Mouse (Mus musculus) limb, embryonic 14.5 days (tissue): ENCODE results near the gene Hikeshi. TPM values are rescaled to one million over a fixed set of nuclear protein-coding genes. Genes with fewer than 3 reads are reported as not detected.

Experiments
- ATAC-seq: fragments of 200-750 bp; cut with Nextera tagmentation; 2 replicates; pipeline ENCODE4 v1.8.0; 2017; ENCODE audit warnings: low read depth, moderate number of reproducible peaks, moderate TSS enrichment; ENCODE audit not compliant: low FRiP score
- DNase-seq: peaks from one replicate; pipeline ENCODE4 v3.0.0-alpha.2; 2015; ENCODE audit warnings: low spot score
- H3K27ac ChIP-seq: fragments of 300-500 bp; sonication (generic); replicated peaks from 2 replicates; pipeline ENCODE4 v1.5.1; 2014; ENCODE audit warnings: low read depth, mild to moderate bottlenecking, low read length, moderate library complexity, mixed read lengths
- H3K27me3 ChIP-seq: fragments of 300-500 bp; sonication (generic); 2 replicates; pipeline ENCODE4 v1.6.1; 2014; ENCODE audit warnings: low read length, mixed read lengths; ENCODE audit not compliant: control insufficient read depth, insufficient read depth
- H3K36me3 ChIP-seq: fragments of 300-500 bp; sonication (generic); 2 replicates; pipeline ENCODE4 v1.6.1; 2014; ENCODE audit warnings: mild to moderate bottlenecking, low read length, moderate library complexity, mixed read lengths; ENCODE audit not compliant: control insufficient read depth, insufficient read depth
- H3K4me1 ChIP-seq: fragments of 300-500 bp; sonication (generic); 2 replicates; pipeline ENCODE4 v1.6.1; 2014; ENCODE audit warnings: antibody characterized with exemption, low read length, mixed read lengths; ENCODE audit not compliant: control insufficient read depth, insufficient read depth
- H3K4me2 ChIP-seq: fragments of 300-500 bp; sonication (generic); replicated peaks from 2 replicates; pipeline ENCODE4 v1.6.1; 2014; ENCODE audit warnings: low read depth, mild to moderate bottlenecking, low read length, moderate library complexity; ENCODE audit not compliant: severe bottlenecking
- H3K4me3 ChIP-seq: fragments of 300-500 bp; sonication (generic); replicated peaks from 2 replicates; pipeline ENCODE4 v1.5.1; 2014; ENCODE audit warnings: low read length
- H3K9ac ChIP-seq: fragments of 300-500 bp; sonication (generic); 2 replicates; pipeline ENCODE4 v1.6.1; 2014; ENCODE audit warnings: mild to moderate bottlenecking, low read depth, low read length, moderate library complexity; ENCODE audit not compliant: severe bottlenecking
- H3K9me3 ChIP-seq: fragments of 300-500 bp; sonication (generic); 2 replicates; pipeline ENCODE4 v1.6.1; 2016; ENCODE audit warnings: low read length; ENCODE audit not compliant: control insufficient read depth
- POLR2A ChIP-seq: fragments of 200-500 bp; IDR thresholded peaks from 2 replicates; pipeline ENCODE4 v1.8.0; 2012; ENCODE audit warnings: inconsistent platforms, mild to moderate bottlenecking, moderate library complexity, borderline replicate concordance; ENCODE audit not compliant: insufficient read depth, insufficient read length; ENCODE audit errors: extremely low read depth
- WGBS: fragments of 180-500 bp; shearing (Covaris S2); extraction: QIAGEN DNeasy Blood & Tissue Kit; methylation state at CpG from one replicate; pipeline ENCODE4 v1.1.7; 2014; 5-methylcytosine and 5-hydroxymethylcytosine counted together
- polyA plus RNA-seq, 2 experiments: library from polyadenylated mRNA; depleted of rRNA in 1 of 2; stranded (reverse) in 1 of 2; unstranded in 1 of 2; fragments of >200 nt; fragmentation: Nextera tagmentation in 1 of 2; extraction: Ambion mirVana in 1 of 2; gene quantifications; 2 replicates each; pipeline versions ENCODE4 v1.2.1 to v1.2.3; 2012 to 2014

Hikeshi gene
- polyA plus RNA-seq, 2 experiments: 69.6 to 124 TPM

- no peaks in the 10 kb centered on the region for H3K36me3 ChIP-seq
- WGBS: 37% methylated on average over 22 of the region's 22 CpGs
- H3K9ac ChIP-seq: no peak within 1 kb of the TSS
- H3K4me3 ChIP-seq: no peak within 1 kb of the TSS
- H3K4me1 ChIP-seq: peaks cover 6% of the 10 kb centered on the region
- no peaks in the 10 kb centered on the region for H3K27me3 ChIP-seq
- H3K9me3 ChIP-seq: no peaks in the 10 kb centered on the region
- no peak within 1 kb of the TSS for H3K27ac ChIP-seq
- H3K4me2 ChIP-seq: peak within 1 kb of the TSS; percentile 25; the same call in 1 of the 2 replicates
- peak; percentile 69 for ATAC-seq
- TF ChIP-seq POLR2A: no peak
- DNase-seq: peak; percentile 23
These were observed 37.3 kb downstream of the Hikeshi start, which contains the start of gene Ccdc81 for GRCm38 (mm10) chr7:89903442-89904343. Gene Ccdc81 (minus strand): TSS chr7:89903629.

DNA sequence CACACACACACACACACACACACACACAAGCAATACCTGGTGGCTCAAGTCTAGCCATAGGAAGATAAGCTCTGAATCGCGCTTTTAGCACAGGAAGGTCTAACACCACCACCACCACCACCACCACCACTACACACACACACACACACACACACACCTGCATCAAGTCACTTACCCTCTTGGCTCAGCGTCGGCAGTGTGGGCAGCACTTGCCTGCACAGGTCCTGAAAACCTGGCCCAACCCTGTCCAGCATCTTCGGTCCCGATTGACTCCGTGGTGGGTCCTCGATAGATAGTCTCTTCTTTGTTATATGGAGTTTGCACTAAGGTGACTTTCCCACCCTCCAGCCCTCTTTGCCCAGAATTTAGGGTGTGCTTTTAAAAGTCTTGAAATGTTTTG lies 38.0 kb downstream of the Hikeshi start:
- Histone ChIP-seq H3K27me3 (no peaks in the 10 kb centered on the region), H3K27ac (no peak overlapping the region), H3K9me3 (no peaks in the 10 kb centered on the region), H3K9ac (no peak overlapping the region), H3K4me3 (no peak overlapping the region), H3K4me1 (peaks cover 4% of the 10 kb centered on the region), H3K36me3 (no peaks in the 10 kb centered on the region), H3K4me2 (peak overlapping the region; percentile 25; the same call in 1 of the 2 replicates)
- no peak for ATAC-seq
- WGBS: 78% methylated on average over 8 of the region's 8 CpGs
- no peak for DNase-seq
- no peak for TF ChIP-seq POLR2A

DNA sequence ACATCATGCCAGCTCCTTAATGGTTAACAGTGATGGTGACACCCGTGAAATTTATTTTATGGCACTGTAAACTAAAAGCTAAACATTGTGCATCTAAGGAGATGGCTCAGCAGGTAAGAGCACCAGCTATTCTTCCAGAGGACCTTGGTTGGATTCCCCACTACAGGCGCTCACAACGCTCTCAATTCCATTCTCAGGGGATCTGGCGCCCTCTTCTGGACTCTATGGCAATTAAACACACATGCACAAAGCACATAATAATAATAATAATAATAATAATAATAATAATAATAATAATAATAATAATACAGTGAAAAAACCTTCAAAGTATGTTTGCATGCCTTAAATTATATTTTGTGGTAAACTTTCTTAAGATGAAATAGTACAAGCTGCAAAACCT lies 49.1 kb downstream of the Hikeshi start:
- Histone ChIP-seq H3K9ac (no peak overlapping the region), H3K4me2 (peak overlapping the region; percentile 13), H3K4me3 (no peak overlapping the region), H3K9me3 (no peaks in the 10 kb centered on the region), H3K36me3 (no peaks in the 10 kb centered on the region), H3K4me1 (peaks cover 3% of the 10 kb centered on the region; the same call in 1 of the 2 replicates), H3K27ac (no peak overlapping the region), H3K27me3 (no peaks in the 10 kb centered on the region)
- ATAC-seq (no peak), DNase-seq (no peak)
- no peak for TF ChIP-seq POLR2A
- 22% methylated on average over 4 of the region's 4 CpGs for WGBS

DNA sequence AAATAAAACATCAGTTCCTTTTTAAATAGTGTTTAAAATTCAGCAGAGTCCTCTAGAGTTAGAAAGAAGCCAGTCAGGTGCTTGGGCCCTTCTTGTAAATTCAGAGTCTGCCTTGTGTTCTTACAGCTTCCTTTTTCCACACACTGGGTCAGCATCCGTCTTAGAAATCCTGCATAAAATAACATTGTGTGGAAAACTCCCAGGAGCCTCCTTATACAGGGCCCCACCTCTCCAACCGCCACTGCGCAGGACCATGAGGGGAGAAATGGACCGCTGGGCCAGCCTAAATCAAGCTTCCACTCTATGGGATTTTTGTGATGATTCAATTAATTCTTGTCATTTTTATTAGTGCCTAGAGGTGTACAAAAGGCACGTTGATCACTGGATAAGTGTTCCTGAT lies 49.6 kb downstream of the Hikeshi start:
- Histone ChIP-seq H3K4me1 (peaks cover 3% of the 10 kb centered on the region; the same call in 1 of the 2 replicates), H3K4me2 (peak overlapping the region; percentile 13), H3K9ac (no peak overlapping the region), H3K9me3 (no peaks in the 10 kb centered on the region), H3K27ac (no peak overlapping the region), H3K36me3 (no peaks in the 10 kb centered on the region), H3K27me3 (no peaks in the 10 kb centered on the region), H3K4me3 (no peak overlapping the region)
- no peak for TF ChIP-seq POLR2A
- ATAC-seq (peak; percentile 63), DNase-seq (peak; percentile 37)
- WGBS: 39% methylated on average over 5 of the region's 5 CpGs

- Histone ChIP-seq H3K4me3 (no peak overlapping the region), H3K27me3 (no peaks in the 10 kb centered on the region), H3K9ac (no peak overlapping the region), H3K9me3 (no peaks in the 10 kb centered on the region), H3K27ac (no peak overlapping the region), H3K4me2 (no peak overlapping the region), H3K36me3 (no peaks in the 10 kb centered on the region), H3K4me1 (0 out of 2 replicates have a peak, but pooled peaks cover 6% of the 10 kb centered on the region)
- 13% methylated on average over 3 of the region's 3 CpGs for WGBS
- no peak for TF ChIP-seq POLR2A
- ATAC-seq: no peak
- peak; percentile 31 for DNase-seq
These were observed 56.5 kb downstream of the Hikeshi start for GRCm38 (mm10) chr7:89884551-89884950.
